Mouse (Mus musculus) adrenal gland, postnatal 10 days (tissue): ENCODE measurements around the gene Cdc34. TPM values are rescaled to one million over a fixed set of nuclear protein-coding genes. Genes with fewer than 3 reads are reported as not detected.

Source experiments
- DNase-seq: peaks from one replicate; pipeline ENCODE4 v3.0.0; 2021; ENCODE audit warnings: mixed read lengths
- total RNA-seq, 2 experiments: library from RNA; stranded (reverse); gene quantifications; 2 replicates each; pipeline ENCODE4 v1.2.3; 2021

Cdc34 gene
- total RNA-seq, 2 experiments from 2014 or later, result 90.2 to 96.7 TPM

- DNase-seq, result no peak
Observed at GRCm38 (mm10) chr10:79716254-79716987, 34.4 kb downstream of the Cdc34 start, which contains the start of gene Hcn2. Hcn2 (plus strand) TSS chr10:79716634.

- no peak for DNase-seq
Observed at GRCm38 (mm10) chr10:79716988-79717355, 35.0 kb downstream of the Cdc34 start.

GRCm38 (mm10) chr10:79717640-79718357 is 35.8 kb downstream of the Cdc34 start:
- DNase-seq, result peak; percentile 90

- no peak for DNase-seq
Observed at GRCm38 (mm10) chr10:79721089-79721488, 39.1 kb downstream of the Cdc34 start.

- DNase-seq, result no peak
Observed at GRCm38 (mm10) chr10:79723047-79723446, 41.1 kb downstream of the Cdc34 start.

GRCm38 (mm10) chr10:79723692-79724091 is 41.7 kb downstream of the Cdc34 start:
- no peak for DNase-seq

GRCm38 (mm10) chr10:79726090-79726489 is 44.1 kb downstream of the Cdc34 start:
- DNase-seq, result peak; percentile 81

GRCm38 (mm10) chr10:79728323-79729249 is 46.6 kb downstream of the Cdc34 start:
- DNase-seq, result no peak

- no peak for DNase-seq
Observed at GRCm38 (mm10) chr10:79729357-79729965, 47.5 kb downstream of the Cdc34 start.

- DNase-seq, result peak; percentile 60
Observed at GRCm38 (mm10) chr10:79732500-79732899, 50.5 kb downstream of the Cdc34 start.

GRCm38 (mm10) chr10:79733847-79734246 is 51.9 kb downstream of the Cdc34 start:
- DNase-seq, result no peak

GRCm38 (mm10) chr10:79735361-79735760 is 53.4 kb downstream of the Cdc34 start:
- DNase-seq, result peak; percentile 40

- DNase-seq, result no peak
Observed at GRCm38 (mm10) chr10:79736706-79737105, 54.7 kb downstream of the Cdc34 start.

Other genes with a start within 250 kb of the Cdc34 start
- gene Vmn2r83, start 213.5 kb upstream of the Cdc34 start, total RNA-seq, result not detected
- 10 to 100 TPM; 16.4 to 19.4 TPM for gene Plpp2, start 148.4 kb upstream of the Cdc34 start, total RNA-seq
- 10 to 100 TPM; 27.3 to 31.8 TPM for gene Mier2, start 127.0 kb upstream of the Cdc34 start, total RNA-seq
- not detected for gene Theg, start 94.9 kb upstream of the Cdc34 start, total RNA-seq
- gene C2cd4c, start 68.2 kb upstream of the Cdc34 start, total RNA-seq, result under 1 TPM; 0.21 TPM
- gene Shc2, start 44.3 kb upstream of the Cdc34 start, total RNA-seq, result 1 to 10 TPM; 5.6 to 8.4 TPM
- not detected for gene Odf3l2, start 36.5 kb upstream of the Cdc34 start, total RNA-seq
- gene Madcam1, start 17.6 kb upstream of the Cdc34 start, total RNA-seq, result 1 to 10 TPM; 3.1 to 4.0 TPM
- gene Tpgs1, start 12.8 kb upstream of the Cdc34 start, total RNA-seq, result 10 to 100 TPM; 26.2 to 27.0 TPM
- 1 to 10 TPM; 1.0 to 1.5 TPM for gene Gzmm, start 6.8 kb downstream of the Cdc34 start, total RNA-seq
- gene Bsg, start 22.3 kb downstream of the Cdc34 start, total RNA-seq, result 100 to 1,000 TPM; 662 to 732 TPM
- 1 to 10 TPM; 7.2 to 8.7 TPM for gene Hcn2, start 34.4 kb downstream of the Cdc34 start, total RNA-seq
- gene Polrmt, start 64.4 kb downstream of the Cdc34 start, total RNA-seq, result 10 to 100 TPM; 60.1 to 69.8 TPM
- not detected for gene Fgf22, start 72.9 kb downstream of the Cdc34 start, total RNA-seq
- gene Rnf126, start 84.8 kb downstream of the Cdc34 start, total RNA-seq, result 10 to 100 TPM; 50.8 to 55.1 TPM
- gene Fstl3, start 95.1 kb downstream of the Cdc34 start, total RNA-seq, result 1 to 10 TPM; 5.5 to 5.7 TPM
- under 1 TPM; 0.09 to 0.21 TPM for gene Prss57, start 108.8 kb downstream of the Cdc34 start, total RNA-seq
- 10 to 100 TPM; 69.6 to 80.2 TPM for gene Palm, start 111.4 kb downstream of the Cdc34 start, total RNA-seq
- under 1 TPM in 1 of 2 experiments, not detected in 1; 0.27 TPM for gene Misp, start 138.8 kb downstream of the Cdc34 start, total RNA-seq
- gene Ptbp1, start 172.2 kb downstream of the Cdc34 start, total RNA-seq, result 100 to 1,000 TPM; 267 to 270 TPM
- gene Prtn3, start 192.3 kb downstream of the Cdc34 start, total RNA-seq, result 1 to 10 TPM; 1.5 to 2.8 TPM
- gene Plppr3, start 192.4 kb downstream of the Cdc34 start, total RNA-seq, result 1 to 10 TPM; 3.4 to 4.3 TPM
- gene Elane, start 204.1 kb downstream of the Cdc34 start, total RNA-seq, result 1 to 10 TPM; 2.1 to 2.3 TPM
- 100 to 1,000 TPM; 316 to 348 TPM for gene Cfd, start 208.7 kb downstream of the Cdc34 start, total RNA-seq
- gene Med16, start 226.7 kb downstream of the Cdc34 start, total RNA-seq, result 10 to 100 TPM; 48.1 to 50.8 TPM
- gene Gm26602, start 228.7 kb downstream of the Cdc34 start, total RNA-seq, result not detected
- gene Kiss1r, start 234.8 kb downstream of the Cdc34 start, total RNA-seq, result 1 to 10 TPM in 1 of 2 experiments, under 1 TPM in 1; 0.69 to 1.8 TPM
- 10 to 100 TPM; 78.9 to 93.6 TPM for gene R3hdm4, start 239.0 kb downstream of the Cdc34 start, total RNA-seq
- gene Arid3a, start 244.8 kb downstream of the Cdc34 start, total RNA-seq, result 1 to 10 TPM; 6.3 to 8.1 TPM